Mouse (Mus musculus) neural tube, embryonic 15.5 days (tissue): ENCODE data around the gene Clec18a. TPM values are rescaled to one million over a fixed set of nuclear protein-coding genes. Genes with fewer than 3 reads are reported as not detected.
"Not testable (repeated sequence)": the region's sequence is repeated elsewhere in the genome, so short reads cannot be mapped to it uniquely, and the experiment has no call there.

ENCODE experiments used
- ATAC-seq: fragments of 200-750 bp; cut with Nextera tagmentation; 2 replicates; pipeline ENCODE4 v1.8.0; 2017; ENCODE audit warnings: mild to moderate bottlenecking, moderate TSS enrichment, moderate library complexity; ENCODE audit not compliant: low FRiP score
- H3K27ac ChIP-seq: fragments of 300-500 bp; sonication (generic); replicated peaks from 2 replicates; pipeline ENCODE4 v1.5.1; 2015; ENCODE audit warnings: mild to moderate bottlenecking, inconsistent platforms
- H3K27me3 ChIP-seq: fragments of 300-500 bp; sonication (generic); replicated peaks from 2 replicates; pipeline ENCODE4 v1.6.1; 2015; ENCODE audit warnings: inconsistent platforms
- H3K36me3 ChIP-seq: fragments of 300-500 bp; sonication (generic); 2 replicates; pipeline ENCODE4 v1.6.1; 2015; ENCODE audit warnings: inconsistent platforms
- H3K4me1 ChIP-seq: fragments of 300-500 bp; sonication (generic); 2 replicates; pipeline ENCODE4 v1.6.1; 2015; ENCODE audit warnings: inconsistent platforms
- H3K4me2 ChIP-seq: fragments of 300-500 bp; sonication (generic); 2 replicates; pipeline ENCODE4 v1.6.1; 2015; ENCODE audit warnings: inconsistent platforms, mild to moderate bottlenecking, moderate library complexity
- H3K4me3 ChIP-seq: fragments of 300-500 bp; sonication (generic); replicated peaks from 2 replicates; pipeline ENCODE4 v1.5.1; 2015; ENCODE audit warnings: mild to moderate bottlenecking, inconsistent platforms
- H3K9ac ChIP-seq: fragments of 300-500 bp; sonication (generic); replicated peaks from 2 replicates; pipeline ENCODE4 v1.6.1; 2015; ENCODE audit warnings: mild to moderate bottlenecking, inconsistent platforms
- H3K9me3 ChIP-seq: fragments of 300-500 bp; sonication (generic); replicated peaks from 2 replicates; pipeline ENCODE4 v1.6.1; 2016; ENCODE audit warnings: inconsistent platforms
- WGBS: fragments of 180-500 bp; shearing (Covaris S2); methylation state at CpG from one replicate; pipeline ENCODE4 v1.1.7; 2015; ENCODE audit warnings: mixed read lengths; 5-methylcytosine and 5-hydroxymethylcytosine counted together
- polyA plus RNA-seq: library from polyadenylated mRNA; unstranded; fragments of >200 nt; fragmentation: Nextera tagmentation; extraction: Ambion mirVana; gene quantifications from 2 replicates; pipeline ENCODE4 v1.2.1, GENCODE M21; 2015

Clec18a gene
- polyA plus RNA-seq = 0.31 and 0.65 TPM in 2 replicates

DNA sequence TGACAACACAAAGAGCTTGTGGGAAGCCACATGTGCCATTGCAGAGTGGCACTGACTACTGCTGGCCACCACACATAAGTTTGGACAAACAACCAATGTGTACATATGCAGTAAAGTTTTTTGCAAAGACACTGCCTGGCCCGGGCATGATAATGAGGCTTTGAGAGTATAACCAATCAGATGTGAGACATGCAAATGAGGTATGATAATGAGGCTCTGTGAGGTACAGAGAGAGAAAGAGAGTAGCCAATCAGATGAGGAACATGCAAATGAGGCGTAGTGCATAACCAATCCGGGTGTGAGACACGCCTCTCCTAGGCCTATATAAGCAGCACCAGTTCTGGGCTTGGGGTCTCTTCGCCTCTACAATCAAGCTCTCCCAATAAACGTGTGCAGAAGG is at the start of gene Clec18a:
Clec18a (minus strand) TSS at position 101 of the 400 bp plus-strand sequence.
- H3K4me2 ChIP-seq, H3K27ac ChIP-seq, H3K9me3 ChIP-seq, H3K36me3 ChIP-seq, H3K4me3 ChIP-seq, ATAC-seq, H3K9ac ChIP-seq, H3K27me3 ChIP-seq: not testable (repeated sequence)
- peaks cover 23% of the 10 kb centered on the region for H3K4me1 ChIP-seq
- 89% methylated on average over 5 of the region's 6 CpGs for WGBS

DNA sequence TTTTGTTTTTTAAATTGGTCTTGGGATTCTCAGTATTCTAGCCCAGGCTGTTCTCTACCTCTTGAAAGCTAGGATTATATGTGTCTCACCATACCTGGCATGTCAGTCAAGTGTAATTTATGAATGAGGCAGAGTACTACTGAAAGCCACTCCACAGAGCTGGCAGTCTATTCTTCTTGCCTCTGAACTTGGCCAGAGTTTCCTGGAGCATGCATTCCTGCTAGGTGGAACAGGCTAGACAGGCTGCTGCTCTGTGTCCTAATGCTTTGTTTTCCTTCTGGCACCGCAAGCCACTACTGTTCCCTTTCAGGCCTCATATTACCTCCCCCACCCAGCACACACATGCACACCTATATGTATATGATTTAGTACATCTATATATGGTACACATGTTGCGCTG is 38.5 kb upstream of the Clec18a start:
- no peaks in the 10 kb centered on the region for H3K4me1 ChIP-seq
- H3K9me3 ChIP-seq = no peaks in the 10 kb centered on the region
- peaks cover 85% of the 10 kb centered on the region for H3K36me3 ChIP-seq
- H3K27ac ChIP-seq = no peak overlapping the region
- 94% methylated on average over 2 of the region's 2 CpGs for WGBS
- no peak overlapping the region for H3K4me2 ChIP-seq
- H3K9ac ChIP-seq = no peak overlapping the region
- H3K4me3 ChIP-seq = no peak overlapping the region
- no peak for ATAC-seq
- H3K27me3 ChIP-seq = no peaks in the 10 kb centered on the region

DNA sequence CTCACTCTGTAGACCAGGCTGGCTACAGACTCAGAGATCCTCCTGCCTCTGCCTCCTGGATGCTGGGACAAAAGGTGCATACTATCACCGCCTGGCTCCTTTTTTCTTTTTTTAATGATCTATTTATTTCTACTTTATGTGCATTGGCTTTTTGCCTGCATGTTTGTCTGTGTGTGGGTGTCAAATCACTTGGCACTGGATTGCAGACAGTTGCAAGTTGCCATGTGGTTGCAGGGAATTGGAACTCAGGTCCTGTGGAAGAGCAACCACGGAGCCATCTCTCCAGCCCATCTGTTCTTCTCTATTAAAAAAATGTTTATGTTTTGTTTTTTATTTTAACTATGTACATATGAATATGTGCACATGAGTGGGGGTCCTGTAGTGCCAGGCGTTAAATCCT is 27.3 kb upstream of the Clec18a start:
- Histone ChIP-seq H3K27me3 (no peaks in the 10 kb centered on the region), H3K36me3 (peaks cover 91% of the 10 kb centered on the region), H3K9me3 (no peaks in the 10 kb centered on the region), H3K4me2 (no peak overlapping the region), H3K4me1 (no peaks in the 10 kb centered on the region), H3K4me3 (no peak overlapping the region), H3K27ac (no peak overlapping the region), H3K9ac (no peak overlapping the region)
- ATAC-seq = no peak
- 94% methylated on average over 3 of the region's 3 CpGs for WGBS

DNA sequence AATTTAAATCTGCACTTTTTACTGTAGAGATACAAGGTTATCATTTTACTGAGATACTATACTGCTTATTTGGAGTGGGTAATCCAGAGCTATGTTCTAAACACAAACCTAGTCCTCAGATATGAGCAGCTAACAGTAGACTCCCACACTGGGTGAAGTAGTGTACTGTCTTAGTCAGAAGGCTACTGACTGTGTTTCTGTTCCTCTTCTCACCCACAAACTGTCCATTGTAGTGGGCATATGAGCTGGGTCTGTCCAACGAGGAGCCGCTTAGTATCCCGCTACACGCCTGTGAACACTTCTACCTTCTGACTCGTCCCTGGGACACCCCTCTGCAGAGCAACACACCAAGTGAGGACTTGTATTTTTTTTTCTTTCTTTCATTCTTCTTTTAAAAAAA is 22.7 kb upstream of the Clec18a start:
- no peaks in the 10 kb centered on the region for H3K4me1 ChIP-seq
- no peaks in the 10 kb centered on the region for H3K27me3 ChIP-seq
- H3K4me3 ChIP-seq = no peak overlapping the region
- no peak overlapping the region for H3K4me2 ChIP-seq
- 96% methylated on average over 5 of the region's 5 CpGs for WGBS
- ATAC-seq = no peak
- peaks cover 81% of the 10 kb centered on the region for H3K36me3 ChIP-seq
- no peak overlapping the region for H3K27ac ChIP-seq
- no peak overlapping the region for H3K9ac ChIP-seq
- no peaks in the 10 kb centered on the region for H3K9me3 ChIP-seq

DNA sequence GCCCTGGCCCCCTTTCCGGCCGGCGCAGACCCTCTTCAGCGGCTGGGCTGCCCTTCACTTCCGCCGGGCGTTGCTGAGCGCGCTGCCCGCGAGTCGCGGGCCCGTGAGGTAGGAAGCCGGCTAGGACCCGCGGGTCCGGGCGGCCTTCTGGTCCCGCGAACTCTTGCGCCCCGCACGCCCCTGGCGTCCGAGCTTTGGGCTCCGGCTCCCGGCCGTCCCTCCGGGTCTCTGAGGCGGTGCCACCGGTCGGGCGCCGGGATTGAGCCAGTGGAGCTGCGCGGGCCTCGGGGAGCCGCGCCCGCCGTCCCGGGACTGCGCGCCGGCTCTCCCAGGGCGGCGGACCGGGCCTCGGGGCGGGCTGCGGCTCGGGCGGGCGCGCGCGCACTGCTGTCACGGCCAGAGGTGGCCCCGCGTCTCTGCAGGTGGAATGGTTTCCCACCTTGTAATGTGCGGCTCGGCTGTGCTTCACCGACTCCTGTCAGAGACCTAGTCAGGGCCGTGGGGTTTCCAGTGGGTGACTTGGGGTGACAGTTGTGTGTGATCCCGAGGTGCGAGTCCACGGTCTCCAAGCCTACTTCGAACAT is 2.6 kb upstream of the Clec18a start:
- Histone ChIP-seq H3K9ac (peak overlapping the region; percentile 54), H3K27ac (peak overlapping the region; percentile 85), H3K4me1 (peaks cover 23% of the 10 kb centered on the region), H3K4me3 (peak overlapping the region; percentile 68), H3K4me2 (peak overlapping the region; percentile 81)
- ATAC-seq = peak; percentile 40
- WGBS = under 1% methylated on average over 58 of the region's 69 CpGs
- not testable (repeated sequence) for H3K36me3 ChIP-seq, H3K9me3 ChIP-seq, H3K27me3 ChIP-seq

DNA sequence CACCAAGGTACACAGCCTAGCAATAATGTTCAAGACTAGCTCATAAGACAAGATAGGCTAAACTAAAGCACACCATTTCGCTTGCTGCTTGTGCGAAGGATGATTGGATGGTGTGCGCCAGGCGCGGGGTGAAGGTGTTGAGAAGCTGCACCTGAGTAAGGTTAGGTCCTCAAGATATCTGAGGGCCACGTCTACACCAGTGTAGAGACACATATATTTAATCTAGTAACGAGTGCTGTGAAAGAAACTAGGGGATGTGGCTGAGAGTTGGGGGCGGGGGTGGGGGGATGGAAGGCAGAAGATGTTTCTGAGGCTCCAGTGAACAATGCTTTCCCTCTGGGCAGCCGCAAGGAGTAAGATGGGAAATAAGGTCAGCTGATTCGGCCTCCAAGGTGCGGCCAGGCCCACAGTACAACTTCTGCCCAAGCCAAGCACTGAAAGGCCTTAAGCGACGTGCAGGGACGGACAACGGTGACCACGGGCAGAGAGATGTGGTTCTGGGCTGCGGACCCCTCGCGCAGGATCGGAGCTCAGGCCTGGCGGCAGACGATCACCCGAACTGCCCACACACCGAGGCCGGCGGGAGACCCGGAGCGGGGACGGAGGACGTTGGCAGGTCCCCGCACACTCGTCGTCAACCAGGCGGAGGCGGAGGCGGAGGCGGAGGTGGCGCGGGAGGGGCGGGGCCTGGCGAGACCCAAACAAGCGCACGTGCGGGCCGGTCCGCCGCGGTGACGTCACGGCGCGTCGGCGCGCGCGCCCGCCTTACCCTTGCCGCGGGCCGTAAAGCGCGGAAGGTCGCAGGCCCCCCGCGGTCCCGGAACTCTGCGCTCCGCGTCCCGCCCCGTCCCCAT is 1.9 kb upstream of the Clec18a start, which contains the start of gene Pdpr:
Pdpr (plus strand) TSS at position 766 of the 854 bp plus-strand sequence.
- Histone ChIP-seq H3K4me2 (peak within 1 kb of the TSS; percentile 81), H3K9me3 (no peaks in the 10 kb centered on the region), H3K27ac (peak within 1 kb of the TSS; percentile 85), H3K4me3 (peak within 1 kb of the TSS; percentile 68), H3K4me1 (peaks cover 23% of the 10 kb centered on the region), H3K9ac (peak within 1 kb of the TSS; percentile 71), H3K27me3 (no peaks in the 10 kb centered on the region), H3K36me3 (no peaks in the 10 kb centered on the region)
- 8% methylated on average over 45 of the region's 72 CpGs for WGBS
- ATAC-seq = peak; percentile 94

DNA sequence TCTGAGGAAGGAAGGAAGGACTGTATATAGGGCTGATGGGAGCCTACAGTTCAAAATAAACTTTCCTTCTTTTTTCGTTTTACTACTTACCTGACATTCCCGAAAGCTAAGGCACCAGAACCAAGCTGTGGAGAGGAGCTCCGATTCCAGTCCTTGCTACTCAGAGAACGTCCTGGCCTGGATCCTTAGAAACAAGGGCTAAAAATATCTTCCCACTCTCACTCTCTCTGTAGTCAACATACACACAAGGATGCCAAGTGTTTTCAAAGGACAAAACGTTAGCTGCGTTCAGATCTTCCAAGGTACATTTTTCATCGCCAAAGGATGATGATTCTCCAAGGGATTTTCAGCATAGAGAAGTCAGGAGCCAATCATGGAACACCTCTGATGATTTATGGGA is 520 bp downstream of the Clec18a start:
- Histone ChIP-seq H3K4me3 (no peak overlapping the region), H3K9me3 (no peaks in the 10 kb centered on the region), H3K9ac (no peak overlapping the region), H3K4me2 (no peak overlapping the region), H3K4me1 (peaks cover 23% of the 10 kb centered on the region), H3K27ac (no peak overlapping the region), H3K27me3 (no peaks in the 10 kb centered on the region), H3K36me3 (no peaks in the 10 kb centered on the region)
- no peak for ATAC-seq
- WGBS = 85% methylated on average over 7 of the region's 7 CpGs

DNA sequence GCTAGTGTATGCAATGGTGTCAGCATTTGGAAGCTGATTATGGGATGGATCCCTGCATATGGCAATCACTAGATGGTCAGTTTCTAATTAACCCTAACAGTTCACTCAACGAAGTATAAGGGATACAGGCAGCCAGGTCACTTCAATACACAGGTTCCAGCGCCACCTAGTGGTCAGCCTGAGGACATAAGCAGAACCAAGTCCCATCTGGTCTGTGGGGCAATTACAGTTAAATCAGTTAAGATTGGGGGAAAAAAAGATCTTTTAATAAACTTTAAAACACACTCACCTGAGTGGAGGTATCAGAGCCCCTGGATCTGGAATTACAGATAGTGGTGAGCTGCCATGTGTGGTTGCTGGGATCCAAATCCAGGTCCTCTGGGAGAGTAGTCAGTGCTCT is 2.1 kb downstream of the Clec18a start:
- no peak overlapping the region for H3K9ac ChIP-seq

DNA sequence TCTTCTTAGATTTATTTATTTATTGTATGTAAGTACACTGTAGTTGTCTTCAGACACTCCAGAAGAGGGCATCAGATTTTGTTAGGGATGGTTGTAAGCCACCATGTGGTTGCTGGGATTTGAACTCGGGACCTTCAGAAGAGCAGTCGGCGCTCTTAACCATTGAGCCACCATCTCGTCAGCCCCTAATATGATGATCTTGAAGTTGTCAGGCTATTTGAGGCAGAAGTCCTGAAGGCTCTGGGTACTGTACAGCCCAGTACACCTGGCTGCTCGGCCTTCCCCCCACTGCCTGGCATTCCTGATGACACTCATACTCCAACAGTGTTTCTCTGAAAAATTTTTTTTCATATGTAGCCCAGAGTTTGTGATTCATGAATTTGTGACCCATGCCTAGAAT is 8.3 kb downstream of the Clec18a start:
- H3K4me2 ChIP-seq, H3K27ac ChIP-seq, H3K9me3 ChIP-seq, ATAC-seq, H3K4me3 ChIP-seq, H3K27me3 ChIP-seq, H3K4me1 ChIP-seq, H3K36me3 ChIP-seq, H3K9ac ChIP-seq: not testable (repeated sequence)
- 90% methylated on average over 5 of the region's 5 CpGs for WGBS

More for the DNA sequence above, 2.1 kb downstream of the Clec18a start:
- no peaks in the 10 kb centered on the region for H3K36me3 ChIP-seq
- no peaks in the 10 kb centered on the region for H3K9me3 ChIP-seq
- peaks cover 8% of the 10 kb centered on the region for H3K4me1 ChIP-seq
- H3K4me2 ChIP-seq = no peak overlapping the region
- no peaks in the 10 kb centered on the region for H3K27me3 ChIP-seq
- H3K4me3 ChIP-seq = no peak overlapping the region
- H3K27ac ChIP-seq = no peak overlapping the region
- WGBS = 1% methylated on average over 2 of the region's 2 CpGs
- no peak for ATAC-seq

DNA sequence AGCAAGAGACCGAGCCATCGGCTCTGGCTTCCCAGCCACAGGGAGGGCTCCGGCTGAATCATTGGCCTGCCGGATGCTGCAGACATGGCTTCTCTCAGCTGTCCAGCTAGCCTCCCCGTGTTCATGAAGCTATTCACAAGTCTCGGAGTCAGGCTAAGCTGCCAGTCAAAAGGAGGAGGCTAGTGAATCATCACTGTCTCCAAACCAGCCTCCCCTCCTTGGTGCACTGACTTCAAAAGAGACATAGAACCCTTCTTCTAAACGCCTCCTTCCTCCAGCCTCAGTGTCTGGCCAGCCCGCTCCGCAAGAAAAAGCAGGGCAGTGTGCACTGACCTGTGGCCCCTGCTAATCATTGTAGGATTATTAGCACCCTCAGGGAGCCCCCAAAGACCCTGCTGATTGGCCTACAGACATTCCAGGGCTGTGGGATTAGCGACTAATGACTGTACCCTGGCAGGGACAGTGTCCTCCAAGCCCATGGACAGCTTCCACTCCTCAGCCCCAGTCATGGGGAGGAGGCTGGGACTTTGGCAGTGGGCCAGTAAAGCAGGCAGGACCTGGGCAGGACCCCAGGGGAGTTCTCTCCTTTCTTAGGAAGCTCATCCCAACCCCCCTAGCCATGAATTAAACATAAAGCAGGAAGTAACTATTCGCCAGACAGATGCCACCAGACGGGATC is 10.5 kb downstream of the Clec18a start:
- H3K4me3 ChIP-seq = no peak overlapping the region
- no peaks in the 10 kb centered on the region for H3K9me3 ChIP-seq
- no peaks in the 10 kb centered on the region for H3K27me3 ChIP-seq
- no peaks in the 10 kb centered on the region for H3K4me1 ChIP-seq
- H3K4me2 ChIP-seq = no peak overlapping the region
- 57% methylated on average over 12 of the region's 12 CpGs for WGBS
- H3K36me3 ChIP-seq = no peaks in the 10 kb centered on the region
- ATAC-seq = no peak
- no peak overlapping the region for H3K9ac ChIP-seq
- H3K27ac ChIP-seq = no peak overlapping the region

DNA sequence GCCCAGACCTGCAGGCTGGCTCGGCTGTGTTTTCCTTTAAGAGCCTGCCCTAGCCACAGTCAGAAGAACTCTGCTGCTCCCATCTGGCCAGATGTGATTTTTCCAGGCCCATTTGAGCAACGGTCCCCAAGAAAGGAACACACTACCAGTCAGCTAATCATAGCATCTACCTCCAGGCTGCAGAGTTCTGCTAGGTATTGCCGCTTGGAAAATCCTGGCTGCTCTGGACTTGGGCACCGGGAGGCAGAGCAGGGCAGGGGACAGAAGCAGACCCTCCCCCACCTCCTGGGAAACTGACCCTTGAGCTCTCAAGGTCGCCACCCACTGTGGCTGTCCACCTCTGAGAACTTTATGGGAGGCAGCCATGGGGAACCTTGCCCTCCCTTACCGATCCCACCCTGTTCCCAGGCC is 12.4 kb downstream of the Clec18a start:
- Histone ChIP-seq H3K4me2 (no peak overlapping the region), H3K4me3 (no peak overlapping the region), H3K9ac (no peak overlapping the region), H3K36me3 (no peaks in the 10 kb centered on the region), H3K27me3 (no peaks in the 10 kb centered on the region), H3K9me3 (no peaks in the 10 kb centered on the region), H3K4me1 (no peaks in the 10 kb centered on the region), H3K27ac (no peak overlapping the region)
- WGBS = 32% methylated on average over 6 of the region's 6 CpGs
- ATAC-seq = no peak

DNA sequence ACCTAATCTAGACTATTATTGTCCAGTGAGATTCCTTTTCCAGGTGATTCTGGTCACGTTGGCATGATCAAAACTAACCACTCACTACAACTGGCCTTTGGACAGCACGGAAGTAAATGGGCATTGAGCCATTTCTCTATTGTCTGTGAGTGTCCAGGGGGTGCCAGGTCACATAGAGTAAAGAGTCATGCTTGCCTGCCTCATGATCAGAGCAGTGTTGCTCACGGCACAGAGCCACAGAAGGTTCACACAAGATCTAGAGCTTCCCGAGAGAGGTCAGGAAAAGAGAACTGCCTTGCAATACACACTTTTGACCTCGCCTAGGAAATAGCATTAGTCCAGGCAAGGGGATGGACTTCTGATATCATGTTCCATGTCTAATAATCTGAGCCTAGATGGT is 12.8 kb downstream of the Clec18a start:
- Histone ChIP-seq H3K27ac (no peak overlapping the region), H3K9ac (no peak overlapping the region), H3K4me1 (no peaks in the 10 kb centered on the region), H3K36me3 (no peaks in the 10 kb centered on the region), H3K9me3 (no peaks in the 10 kb centered on the region), H3K4me3 (no peak overlapping the region), H3K4me2 (no peak overlapping the region), H3K27me3 (no peaks in the 10 kb centered on the region)
- WGBS = 76% methylated on average over 5 of the region's 5 CpGs
- no peak for ATAC-seq
